Mouse (Mus musculus) lung, postnatal 0 days (tissue): ENCODE data around the gene Enpp1.

Experiments
- CTCF ChIP-seq: IDR thresholded peaks from 2 replicates; pipeline ENCODE4 v1.5.1; 2016; ENCODE audit warnings: antibody characterized with exemption, mild to moderate bottlenecking
- EP300 ChIP-seq: IDR thresholded peaks from 2 replicates; pipeline ENCODE4 v1.6.1; 2016; ENCODE audit warnings: antibody characterized with exemption, mild to moderate bottlenecking, control low read depth

DNA sequence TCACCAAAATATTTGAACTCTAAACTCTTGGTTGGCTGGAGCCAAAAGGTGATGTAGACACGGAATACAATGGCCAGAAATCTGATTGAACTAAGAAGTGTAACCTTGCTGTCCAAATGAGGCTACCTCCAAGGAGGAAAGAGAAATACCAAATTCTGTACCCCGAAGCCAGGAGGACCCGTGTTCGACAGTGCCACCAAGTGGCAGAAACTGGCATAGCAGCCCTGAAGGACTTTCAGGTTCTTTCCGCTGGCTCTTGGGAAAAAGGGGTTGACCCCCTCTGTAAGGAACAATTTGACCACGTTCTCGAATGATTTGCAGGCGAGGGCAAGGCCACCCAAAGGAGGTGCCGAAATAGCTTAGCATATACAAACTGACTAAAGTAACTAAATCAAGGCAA lies 90.4 kb downstream of the Enpp1 start:
- TF ChIP-seq CTCF (peak; percentile 88), EP300 (no peak)
